Mouse (Mus musculus): ENCODE results near the gene Syt17. TPM values are rescaled to one million over a fixed set of nuclear protein-coding genes. Genes with fewer than 3 reads are reported as not detected.

Syt17 gene
- polyA plus RNA-seq, 1 experiment = 13.4 TPM

GRCm38 (mm10) chr7:118414183-118414582 lies 33.8 kb downstream of the Syt17 start:
- DNase-seq (ENCODE audit: low read depth) = no peak
- TF ChIP-seq POLR2A (IDR thresholded peaks at IDR 0.05; ENCODE audit: borderline replicate concordance, extremely low read depth, insufficient read depth, insufficient read length, poor library complexity, severe bottlenecking) (no peak), CTCF (IDR thresholded peaks at IDR 0.05; ENCODE audit: borderline replicate concordance, extremely low read depth, insufficient read depth, insufficient read length) (no peak)

DNA sequence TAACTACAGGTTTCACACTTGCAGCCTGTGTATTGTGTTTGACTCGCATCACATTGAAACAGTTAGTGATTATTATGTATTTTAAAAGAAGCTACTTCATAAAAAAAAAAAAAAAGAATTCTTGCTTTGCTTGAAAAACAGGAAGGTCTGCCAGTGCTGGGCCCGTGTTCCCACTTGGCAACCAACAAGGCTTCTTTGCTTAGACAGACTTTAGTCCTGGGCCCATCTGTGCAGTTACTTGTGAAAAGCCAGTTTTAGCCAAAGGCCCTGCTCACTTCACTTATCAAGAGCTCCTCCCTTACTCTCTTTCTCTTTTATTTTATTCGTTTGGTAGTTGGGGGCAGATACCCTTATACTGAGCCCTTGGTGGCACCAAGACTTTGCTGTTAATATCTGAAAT lies 36.1 kb downstream of the Syt17 start:
- TF ChIP-seq CTCF (IDR thresholded peaks at IDR 0.05; ENCODE audit: borderline replicate concordance, extremely low read depth, insufficient read depth, insufficient read length) (no peak), POLR2A (IDR thresholded peaks at IDR 0.05; ENCODE audit: borderline replicate concordance, extremely low read depth, insufficient read depth, insufficient read length, poor library complexity, severe bottlenecking) (no peak)
- DNase-seq (ENCODE audit: low read depth) = peak; percentile 38

GRCm38 (mm10) chr7:118409421-118409820 lies 38.6 kb downstream of the Syt17 start:
- DNase-seq (ENCODE audit: low read depth) = peak; percentile 12
- peak; percentile 50; the same call in 1 of the 2 replicates for TF ChIP-seq CTCF (IDR thresholded peaks at IDR 0.05; ENCODE audit: borderline replicate concordance, extremely low read depth, insufficient read depth, insufficient read length)
- TF ChIP-seq POLR2A (IDR thresholded peaks at IDR 0.05; ENCODE audit: borderline replicate concordance, extremely low read depth, insufficient read depth, insufficient read length, poor library complexity, severe bottlenecking) = no peak

GRCm38 (mm10) chr7:118405251-118405650 lies 42.8 kb downstream of the Syt17 start:
- peak; percentile 56 for DNase-seq (ENCODE audit: low read depth)
- TF ChIP-seq POLR2A (IDR thresholded peaks at IDR 0.05; ENCODE audit: borderline replicate concordance, extremely low read depth, insufficient read depth, insufficient read length, poor library complexity, severe bottlenecking) (no peak), CTCF (IDR thresholded peaks at IDR 0.05; ENCODE audit: borderline replicate concordance, extremely low read depth, insufficient read depth, insufficient read length) (no peak)

GRCm38 (mm10) chr7:118402576-118403022 lies 45.4 kb downstream of the Syt17 start:
- peak; percentile 71 for DNase-seq (ENCODE audit: low read depth)
- TF ChIP-seq CTCF (IDR thresholded peaks at IDR 0.05; ENCODE audit: borderline replicate concordance, extremely low read depth, insufficient read depth, insufficient read length) (no peak), POLR2A (IDR thresholded peaks at IDR 0.05; ENCODE audit: borderline replicate concordance, extremely low read depth, insufficient read depth, insufficient read length, poor library complexity, severe bottlenecking) (no peak)

GRCm38 (mm10) chr7:118401949-118402348 lies 46.1 kb downstream of the Syt17 start:
- peak; percentile 47 for DNase-seq (ENCODE audit: low read depth)
- TF ChIP-seq CTCF (IDR thresholded peaks at IDR 0.05; ENCODE audit: borderline replicate concordance, extremely low read depth, insufficient read depth, insufficient read length) = no peak
- no peak for TF ChIP-seq POLR2A (IDR thresholded peaks at IDR 0.05; ENCODE audit: borderline replicate concordance, extremely low read depth, insufficient read depth, insufficient read length, poor library complexity, severe bottlenecking)

- no peak for DNase-seq (ENCODE audit: low read depth)
- TF ChIP-seq CTCF (IDR thresholded peaks at IDR 0.05; ENCODE audit: borderline replicate concordance, extremely low read depth, insufficient read depth, insufficient read length) = no peak
- no peak for TF ChIP-seq POLR2A (IDR thresholded peaks at IDR 0.05; ENCODE audit: borderline replicate concordance, extremely low read depth, insufficient read depth, insufficient read length, poor library complexity, severe bottlenecking)
These were observed 48.3 kb downstream of the Syt17 start for GRCm38 (mm10) chr7:118399764-118400163.

DNA sequence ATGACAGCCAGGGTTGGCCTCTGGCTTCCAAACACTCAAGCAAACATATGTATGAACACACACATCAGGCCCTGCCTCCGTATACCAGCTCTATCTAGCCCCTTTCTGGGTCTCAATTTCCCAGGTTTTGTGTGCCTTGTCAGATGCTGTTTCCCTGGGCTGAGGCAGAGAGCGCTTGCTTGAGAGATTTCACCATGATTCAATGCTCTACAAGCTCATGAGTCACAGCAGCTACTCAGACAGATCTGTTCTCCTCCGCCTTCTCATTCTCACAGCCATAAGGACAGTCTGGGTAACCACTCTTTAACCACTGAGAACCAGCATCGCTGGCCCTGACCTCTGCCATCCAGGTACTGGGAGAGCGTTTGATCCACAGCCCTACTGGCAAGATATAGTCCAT lies 57.3 kb downstream of the Syt17 start:
- DNase-seq (ENCODE audit: low read depth) = no peak
- TF ChIP-seq POLR2A (IDR thresholded peaks at IDR 0.05; ENCODE audit: borderline replicate concordance, extremely low read depth, insufficient read depth, insufficient read length, poor library complexity, severe bottlenecking) (no peak), CTCF (IDR thresholded peaks at IDR 0.05; ENCODE audit: borderline replicate concordance, extremely low read depth, insufficient read depth, insufficient read length) (no peak)

DNA sequence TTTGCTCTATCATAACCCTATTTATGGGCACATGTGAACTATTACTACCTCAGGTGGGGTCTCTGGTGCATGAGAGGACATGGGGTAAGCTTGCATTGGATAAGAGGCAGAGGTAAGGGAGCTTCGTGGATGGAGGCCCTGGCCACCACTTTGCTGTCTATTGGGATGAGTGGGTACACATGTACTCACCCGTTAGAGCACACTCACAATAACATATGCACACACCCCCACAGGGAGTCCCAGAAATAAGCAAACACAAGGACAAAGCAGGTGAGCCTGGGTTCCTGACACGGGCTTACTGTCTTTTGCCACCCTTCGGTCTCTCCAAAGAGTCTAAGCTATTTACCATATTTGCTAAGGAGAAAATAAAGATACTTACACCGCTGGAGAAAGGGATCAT lies 67.0 kb downstream of the Syt17 start:
- TF ChIP-seq POLR2A (IDR thresholded peaks at IDR 0.05; ENCODE audit: borderline replicate concordance, extremely low read depth, insufficient read depth, insufficient read length, poor library complexity, severe bottlenecking) (no peak), CTCF (IDR thresholded peaks at IDR 0.05; ENCODE audit: borderline replicate concordance, extremely low read depth, insufficient read depth, insufficient read length) (no peak)
- DNase-seq (ENCODE audit: low read depth) = no peak

DNA sequence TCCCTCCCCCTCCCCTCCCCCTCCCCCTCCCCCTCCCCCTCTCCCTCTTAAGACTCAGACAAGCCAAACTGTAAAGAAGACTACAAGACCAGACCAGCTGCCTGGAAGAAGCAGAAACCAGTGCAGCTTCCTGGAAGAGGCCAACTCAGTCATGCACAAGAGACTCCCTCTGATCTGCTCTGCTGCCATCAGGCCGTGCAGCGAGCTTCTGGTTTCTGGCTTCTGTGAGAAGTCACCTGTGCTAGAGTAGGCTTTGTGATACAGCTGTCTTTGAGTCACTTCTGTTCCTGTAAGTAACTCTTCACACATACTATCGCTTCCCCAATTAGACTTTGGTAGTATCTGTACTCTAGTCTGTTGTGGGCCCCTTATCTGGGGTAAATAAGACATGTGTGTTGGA lies 68.0 kb downstream of the Syt17 start:
- TF ChIP-seq POLR2A (IDR thresholded peaks at IDR 0.05; ENCODE audit: borderline replicate concordance, extremely low read depth, insufficient read depth, insufficient read length, poor library complexity, severe bottlenecking) = no peak
- no peak for TF ChIP-seq CTCF (IDR thresholded peaks at IDR 0.05; ENCODE audit: borderline replicate concordance, extremely low read depth, insufficient read depth, insufficient read length)

DNA sequence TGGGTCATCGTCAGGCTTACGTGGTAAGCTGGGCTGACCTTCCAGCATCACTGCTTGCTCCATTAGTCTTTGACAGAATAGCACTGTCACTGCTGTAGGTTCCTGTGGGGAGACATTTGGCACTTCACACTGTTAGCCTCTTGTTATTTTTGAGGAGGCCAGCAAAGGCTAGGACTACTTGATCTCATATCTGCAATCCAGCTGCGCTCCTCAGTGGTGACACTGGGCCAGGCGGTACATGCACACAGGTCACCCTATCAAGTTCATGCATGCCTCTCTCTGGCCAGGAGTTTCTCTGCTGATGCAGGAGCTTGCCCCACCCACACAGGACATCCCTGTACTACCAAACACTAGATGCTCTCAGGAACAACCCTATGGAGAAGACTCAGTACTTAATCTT lies 71.4 kb downstream of the Syt17 start:
- TF ChIP-seq CTCF (IDR thresholded peaks at IDR 0.05; ENCODE audit: borderline replicate concordance, extremely low read depth, insufficient read depth, insufficient read length) = no peak
- no peak for TF ChIP-seq POLR2A (IDR thresholded peaks at IDR 0.05; ENCODE audit: borderline replicate concordance, extremely low read depth, insufficient read depth, insufficient read length, poor library complexity, severe bottlenecking)
- no peak for DNase-seq (ENCODE audit: low read depth)

More for the DNA sequence above, 68.0 kb downstream of the Syt17 start:
- no peak for DNase-seq (ENCODE audit: low read depth)

DNA sequence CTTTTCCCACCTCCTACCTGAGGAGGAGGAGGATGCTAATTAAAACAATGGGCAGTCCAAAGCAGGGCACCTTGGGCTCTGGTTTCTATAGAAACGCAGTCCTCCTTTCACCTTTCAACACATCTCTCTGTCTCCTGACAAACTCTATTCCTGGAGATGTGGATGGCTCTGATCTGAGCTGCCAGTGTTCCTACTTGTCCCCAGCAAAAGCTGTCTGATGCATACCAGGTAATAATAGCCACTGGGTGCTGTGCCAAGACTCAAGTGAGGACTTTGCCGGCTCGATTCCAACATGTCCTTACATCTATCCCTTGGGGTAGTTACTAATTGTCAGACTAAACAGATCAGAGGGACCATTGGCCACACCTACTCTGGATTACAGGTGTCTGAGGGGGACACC lies 72.7 kb downstream of the Syt17 start:
- DNase-seq (ENCODE audit: low read depth) = no peak
- TF ChIP-seq POLR2A (IDR thresholded peaks at IDR 0.05; ENCODE audit: borderline replicate concordance, extremely low read depth, insufficient read depth, insufficient read length, poor library complexity, severe bottlenecking) (no peak), CTCF (IDR thresholded peaks at IDR 0.05; ENCODE audit: borderline replicate concordance, extremely low read depth, insufficient read depth, insufficient read length) (no peak)

Data from brain, embryonic 14.5 days (tissue).